Comparison of ENCODE assay signal across 16 mouse cellular contexts in genomic region chr12:65496613-65497012, GRCm38 (mm10).
"Had no signal": no experiment of that assay in that cellular context is flagged by ENCODE, and none has a peak within 500 bp of the region (broad histone marks: within the 10 kb centered on the region; RNA-seq: fewer than 3 reads in every experiment).

No protein-coding gene starts in this region.

- H3K4me3 ChIP-seq: neural tube, embryonic 12.5 days; neural tube, embryonic 13.5 days; neural tube, embryonic 15.5 days; stomach, embryonic 15.5 days had no signal

- H3K27ac ChIP-seq: neural tube, embryonic 12.5 days; neural tube, embryonic 15.5 days; stomach, embryonic 15.5 days; stomach, postnatal 0 days had no signal

- H3K27me3 ChIP-seq: neural tube, embryonic 12.5 days; neural tube, embryonic 13.5 days; neural tube, embryonic 15.5 days; stomach, embryonic 15.5 days had no signal

- DNase-seq: right cerebral cortex, adult 18-20 months; right cerebral cortex, postnatal 14 days; right cerebral cortex, postnatal 25 days; right cerebral cortex, postnatal 4 days; spleen, adult 18-20 months; thymus, adult 18-20 months; thymus, adult 2 months; thymus, postnatal 14 days; thymus, postnatal 25 days; thymus, postnatal 36 days; thymus, postnatal 4 days had no signal

- H3K9me3 ChIP-seq: neural tube, embryonic 12.5 days; neural tube, embryonic 15.5 days had no signal

- H3K9ac ChIP-seq: neural tube, embryonic 12.5 days; neural tube, embryonic 13.5 days; neural tube, embryonic 15.5 days; stomach, embryonic 15.5 days had no signal

- H3K4me1 ChIP-seq: neural tube, embryonic 12.5 days; neural tube, embryonic 15.5 days; stomach, embryonic 15.5 days had no signal

- H3K36me3 ChIP-seq: neural tube, embryonic 12.5 days; neural tube, embryonic 13.5 days; neural tube, embryonic 15.5 days; stomach, embryonic 15.5 days had no signal
